Comparison of ENCODE assay signal across 10 mouse cellular contexts in the genomic region with DNA sequence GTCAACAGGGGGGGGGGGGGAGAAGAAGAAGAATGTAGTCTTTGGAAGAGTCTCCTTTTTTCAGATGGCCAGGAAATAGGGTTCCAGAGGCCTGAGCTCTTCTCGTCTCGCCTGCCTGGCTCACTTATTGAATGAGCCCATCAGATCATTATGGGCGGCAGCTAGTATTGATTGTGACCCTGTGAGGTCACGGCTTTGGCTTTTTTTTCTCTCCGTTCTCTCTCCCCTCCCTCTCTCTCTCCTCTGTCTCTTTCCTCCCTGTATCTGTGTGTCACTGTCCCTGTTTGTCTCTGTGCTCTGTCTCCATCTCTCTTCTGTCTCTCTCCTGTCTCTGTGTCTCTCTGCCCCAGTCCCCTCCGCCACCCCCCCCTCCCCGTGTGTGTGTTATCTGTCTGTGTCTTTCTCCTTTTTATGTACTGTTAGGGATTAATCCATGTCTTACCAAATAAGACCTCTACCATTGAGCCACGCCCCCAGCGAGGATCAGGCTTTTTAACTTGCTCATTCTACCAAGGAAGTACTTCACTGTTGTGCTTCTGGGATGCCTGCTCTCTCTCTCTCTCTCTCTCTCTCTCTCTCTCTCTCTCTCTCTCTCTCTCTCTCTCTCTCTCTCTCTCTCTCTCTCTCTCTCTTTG. TPM values are rescaled to one million over a fixed set of nuclear protein-coding genes. Genes with fewer than 3 reads are reported as not detected.
DNase-seq lines count a peak whose midpoint lies in the region; ATAC-seq lines count a peak whose summit lies in the region.
"Had no signal": no experiment of that assay in that cellular context is flagged by ENCODE, and none has a peak within 500 bp of the region (broad histone marks: within the 10 kb centered on the region; RNA-seq: fewer than 3 reads in every experiment).

No protein-coding gene starts in this region.

- DNase-seq in liver, embryonic 13.5 days, result no peak
- no peak for DNase-seq in adipocyte (ENCODE audit: low spot score)
- DNase-seq in cerebellum, postnatal 14 days, result no peak

- H3K9ac ChIP-seq in embryonic facial prominence, embryonic 15.5 days, result no peak overlapping the region
- no peak overlapping the region for H3K9ac ChIP-seq in liver, embryonic 13.5 days
- no peak overlapping the region for H3K9ac ChIP-seq in stomach, embryonic 16.5 days (ENCODE audit: low read length)

- H3K4me1 ChIP-seq in megakaryocyte, embryonic 14.5 days, result peaks cover 90% of the 10 kb centered on the region
- H3K4me1 ChIP-seq in embryonic facial prominence, embryonic 15.5 days, result peaks cover 43% of the 10 kb centered on the region
- H3K4me1 ChIP-seq in liver, embryonic 13.5 days (replicated peaks), result peaks cover 74% of the 10 kb centered on the region
- peaks cover 39% of the 10 kb centered on the region for H3K4me1 ChIP-seq in stomach, embryonic 16.5 days (ENCODE audit: control insufficient read depth, insufficient read depth, low read length)

- peak overlapping the region; percentile 92 for H3K4me3 ChIP-seq in megakaryocyte, embryonic 14.5 days (replicated peaks)
- no peak overlapping the region for H3K4me3 ChIP-seq in embryonic facial prominence, embryonic 15.5 days (replicated peaks)
- no peak overlapping the region for H3K4me3 ChIP-seq in liver, embryonic 13.5 days (replicated peaks)
- no peak overlapping the region for H3K4me3 ChIP-seq in stomach, embryonic 16.5 days (replicated peaks; ENCODE audit: low read length)

- H3K9me3 ChIP-seq in megakaryocyte, embryonic 14.5 days, result no peaks in the 10 kb centered on the region
- H3K9me3 ChIP-seq in embryonic facial prominence, embryonic 15.5 days (replicated peaks), result no peaks in the 10 kb centered on the region
- no peaks in the 10 kb centered on the region for H3K9me3 ChIP-seq in liver, embryonic 13.5 days (replicated peaks)
- no peaks in the 10 kb centered on the region for H3K9me3 ChIP-seq in stomach, embryonic 16.5 days (replicated peaks; ENCODE audit: control insufficient read depth, low read length)

- WGBS in embryonic facial prominence, embryonic 15.5 days, result 30% methylated on average over 9 of the region's 9 CpGs
- 42% methylated on average over 9 of the region's 9 CpGs for WGBS in liver, embryonic 13.5 days (ENCODE audit: insufficient replicate concordance)
- 41% methylated on average over 9 of the region's 9 CpGs for WGBS in stomach, embryonic 16.5 days

- peak overlapping the region; percentile 84 for H3K4me2 ChIP-seq in embryonic facial prominence, embryonic 15.5 days (replicated peaks)
- H3K4me2 ChIP-seq in liver, embryonic 13.5 days, result peak overlapping the region; percentile 78
- peak overlapping the region; percentile 65; the same call in 1 of the 2 replicates for H3K4me2 ChIP-seq in stomach, embryonic 16.5 days (ENCODE audit: low read depth, low read length)

- no peak overlapping the region for H3K27ac ChIP-seq in embryonic facial prominence, embryonic 15.5 days (replicated peaks)
- no peak overlapping the region for H3K27ac ChIP-seq in liver, embryonic 13.5 days
- no peak overlapping the region for H3K27ac ChIP-seq in stomach, embryonic 16.5 days (ENCODE audit: low read length)

- H3K36me3 ChIP-seq in megakaryocyte, embryonic 14.5 days (replicated peaks; ENCODE audit: low read length), result peaks cover 17% of the 10 kb centered on the region
- no peaks in the 10 kb centered on the region for H3K36me3 ChIP-seq in embryonic facial prominence, embryonic 15.5 days
- H3K36me3 ChIP-seq in liver, embryonic 13.5 days, result no peaks in the 10 kb centered on the region
- no peaks in the 10 kb centered on the region for H3K36me3 ChIP-seq in stomach, embryonic 16.5 days (ENCODE audit: control insufficient read depth, insufficient read depth, low read length)

- H3K27me3 ChIP-seq in megakaryocyte, embryonic 14.5 days (replicated peaks), result no peaks in the 10 kb centered on the region
- no peaks in the 10 kb centered on the region for H3K27me3 ChIP-seq in embryonic facial prominence, embryonic 15.5 days
- H3K27me3 ChIP-seq in liver, embryonic 13.5 days, result peaks cover 43% of the 10 kb centered on the region
- H3K27me3 ChIP-seq in stomach, embryonic 16.5 days (ENCODE audit: control insufficient read depth, insufficient read depth, low read length), result no peaks in the 10 kb centered on the region

- no peak for ATAC-seq in megakaryocyte, adult 5-6 weeks (ENCODE audit: poor library complexity, severe bottlenecking)
- no peak for ATAC-seq in embryonic facial prominence, embryonic 15.5 days (ENCODE audit: insufficient number of reproducible peaks, low FRiP score, low TSS enrichment, low read depth)
- no peak for ATAC-seq in liver, embryonic 13.5 days (ENCODE audit: low read depth)
- ATAC-seq in stomach, embryonic 16.5 days (ENCODE audit: insufficient read depth, low FRiP score), result no peak
- no peak for ATAC-seq in erythroid progenitor cell, adult 5-6 weeks (replicated peaks; ENCODE audit: low FRiP score, poor library complexity, severe bottlenecking)

RNA-seq across cellular contexts. Expression of a gene that starts 1.5 kb away (rescaled TPM):
- 20.8 and 30.9 TPM in 2 replicates for polyA plus RNA-seq in megakaryocyte, embryonic 14.5 days (2012; ENCODE audit: insufficient read depth, low replicate concordance)
- 14.1 and 14.5 TPM in 2 replicates for total RNA-seq in megakaryocyte, adult 5-6 weeks (2015)
- total RNA-seq in megakaryocyte, adult 5-6 weeks (2017), result 9.1 and 14.5 TPM in 2 replicates
- 7.5 and 9.2 TPM in 2 replicates for polyA plus RNA-seq in embryonic facial prominence, embryonic 15.5 days (2015; fragmentation: Nextera tagmentation; extraction: Ambion mirVana)
- polyA plus RNA-seq in liver, embryonic 13.5 days (2015; fragmentation: Nextera tagmentation; extraction: Ambion mirVana), result 1.4 and 1.6 TPM in 2 replicates
- 7.4 and 8.8 TPM in 2 replicates for polyA plus RNA-seq in stomach, embryonic 16.5 days (2015; fragmentation: Nextera tagmentation; extraction: Ambion mirVana)
- 2.5 and 5.8 TPM in 2 replicates for total RNA-seq in erythroid progenitor cell, adult 5-6 weeks (2015; ENCODE audit: low replicate concordance)
- 2.7 and 5.4 TPM in 2 replicates for total RNA-seq in erythroid progenitor cell, adult 5-6 weeks (2017; ENCODE audit: low replicate concordance)

RNA-seq across cellular contexts. Expression of a gene that starts 22.0 kb away (rescaled TPM):
- polyA plus RNA-seq in megakaryocyte, embryonic 14.5 days (2012; ENCODE audit: insufficient read depth, low replicate concordance), result 0.85 and 5.4 TPM in 2 replicates
- 7.6 and 7.7 TPM in 2 replicates for total RNA-seq in megakaryocyte, adult 5-6 weeks (2015)
- 2.0 and 2.9 TPM in 2 replicates for total RNA-seq in megakaryocyte, adult 5-6 weeks (2017)
- polyA plus RNA-seq in embryonic facial prominence, embryonic 15.5 days (2015; fragmentation: Nextera tagmentation; extraction: Ambion mirVana), result 10.6 and 15.0 TPM in 2 replicates
- 2.1 and 2.5 TPM in 2 replicates for polyA plus RNA-seq in liver, embryonic 13.5 days (2015; fragmentation: Nextera tagmentation; extraction: Ambion mirVana)
- 7.3 and 8.2 TPM in 2 replicates for polyA plus RNA-seq in stomach, embryonic 16.5 days (2015; fragmentation: Nextera tagmentation; extraction: Ambion mirVana)
- not detected in 2 replicates for total RNA-seq in erythroid progenitor cell, adult 5-6 weeks (2015; ENCODE audit: low replicate concordance)
- total RNA-seq in erythroid progenitor cell, adult 5-6 weeks (2017; ENCODE audit: low replicate concordance), result not detected in 2 replicates

RNA-seq across cellular contexts. Expression of a gene that starts 26.5 kb away (rescaled TPM):
- polyA plus RNA-seq in megakaryocyte, embryonic 14.5 days (2012; ENCODE audit: insufficient read depth, low replicate concordance), result not detected in 2 replicates
- total RNA-seq in megakaryocyte, adult 5-6 weeks (2015), result not detected in 2 replicates
- total RNA-seq in megakaryocyte, adult 5-6 weeks (2017), result not detected in 2 replicates
- polyA plus RNA-seq in embryonic facial prominence, embryonic 15.5 days (2015; fragmentation: Nextera tagmentation; extraction: Ambion mirVana), result 5.2 and 6.9 TPM in 2 replicates
- polyA plus RNA-seq in liver, embryonic 13.5 days (2015; fragmentation: Nextera tagmentation; extraction: Ambion mirVana), result not detected in 2 replicates
- polyA plus RNA-seq in stomach, embryonic 16.5 days (2015; fragmentation: Nextera tagmentation; extraction: Ambion mirVana), result not detected in 2 replicates
- total RNA-seq in erythroid progenitor cell, adult 5-6 weeks (2015; ENCODE audit: low replicate concordance), result not detected in 2 replicates
- total RNA-seq in erythroid progenitor cell, adult 5-6 weeks (2017; ENCODE audit: low replicate concordance), result not detected in 2 replicates
- total RNA-seq: heart, adult 18-20 months had no signal
- polyA plus RNA-seq: neural tube, embryonic 11.5 days had no signal
